Mouse (Mus musculus) lung, postnatal 0 days (tissue): ENCODE results near the gene Tmco4.

ENCODE experiments used
- CTCF ChIP-seq: IDR thresholded peaks from 2 replicates; pipeline ENCODE4 v1.5.1; 2016; ENCODE audit warnings: antibody characterized with exemption, mild to moderate bottlenecking
- EP300 ChIP-seq: IDR thresholded peaks from 2 replicates; pipeline ENCODE4 v1.6.1; 2016; ENCODE audit warnings: antibody characterized with exemption, mild to moderate bottlenecking, control low read depth

DNA sequence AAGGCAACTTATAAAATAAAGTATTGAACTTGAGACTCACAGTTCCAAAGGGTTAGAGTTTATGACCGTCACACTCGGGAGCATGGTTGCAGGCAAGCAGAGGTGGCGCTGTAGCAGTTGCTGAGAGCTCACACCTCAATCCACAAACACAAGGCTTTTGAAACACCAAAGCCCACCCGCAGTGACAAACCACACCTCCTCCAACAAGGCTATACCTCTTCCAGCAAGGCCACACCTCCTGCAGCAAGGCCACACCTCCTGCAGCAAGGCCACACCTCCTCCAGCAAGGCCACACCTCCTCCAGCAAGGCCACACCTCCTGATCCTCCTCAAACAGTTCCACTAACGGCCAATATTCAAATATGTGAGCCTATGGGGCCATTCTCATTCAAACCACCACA, 71.9 kb downstream of the Tmco4 start:
- TF ChIP-seq CTCF: no peak
- no peak for TF ChIP-seq EP300
